8 mouse cellular contexts compared by ENCODE assay signal in the genomic region with DNA sequence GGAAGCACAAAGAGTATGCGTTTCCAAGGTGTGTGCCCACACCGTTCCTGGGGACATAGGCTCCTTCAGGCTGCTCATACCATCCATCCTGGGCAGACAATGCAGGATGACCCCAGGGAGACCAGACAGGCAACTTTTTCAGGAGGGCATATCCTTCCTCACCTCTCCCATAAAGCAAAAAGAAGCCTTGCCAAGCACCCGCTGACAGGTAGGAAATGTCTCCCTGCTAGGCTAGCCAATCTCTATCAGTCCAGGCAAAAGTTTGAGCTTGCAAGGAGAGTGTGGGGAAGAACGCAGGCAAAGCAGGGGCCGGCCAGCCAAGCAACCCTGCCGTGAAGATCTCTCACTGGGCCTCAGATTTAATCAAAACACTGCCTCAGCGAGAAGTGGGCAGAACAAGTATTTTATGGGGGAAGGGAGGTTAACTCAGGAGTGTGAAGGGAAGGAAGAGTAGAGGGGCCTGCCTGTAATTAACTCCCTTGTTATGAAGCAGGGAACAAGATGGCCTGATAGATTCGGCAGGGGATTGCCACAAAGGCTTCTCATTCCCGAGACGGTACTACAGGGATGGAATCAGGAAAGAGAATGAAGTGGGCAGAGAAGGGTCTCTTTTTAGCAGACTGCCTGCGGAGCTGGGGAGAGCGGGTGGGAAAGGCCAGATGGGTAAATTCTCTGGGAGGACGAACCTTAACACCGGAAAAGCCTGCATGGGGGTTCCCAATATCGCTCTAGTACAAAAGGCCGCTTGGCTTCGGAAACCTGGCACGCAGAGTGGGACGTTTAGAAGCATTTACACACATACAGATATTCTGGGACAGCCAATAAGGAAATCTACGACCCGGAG. TPM values are rescaled to one million over a fixed set of nuclear protein-coding genes. Genes with fewer than 3 reads are reported as not detected.
DNase-seq lines count a peak whose midpoint lies in the region; ATAC-seq and TF ChIP-seq lines count a peak whose summit lies in the region.

No protein-coding gene starts in this region.

- H3K27me3 ChIP-seq in forebrain, embryonic 14.5 days (replicated peaks; ENCODE audit: control insufficient read depth, insufficient read depth, low read length) = no peaks in the 10 kb centered on the region
- H3K27me3 ChIP-seq in kidney, embryonic 16.5 days (ENCODE audit: insufficient read depth, low read length) = no peaks in the 10 kb centered on the region
- no peaks in the 10 kb centered on the region for H3K27me3 ChIP-seq in midbrain, postnatal 0 days (ENCODE audit: insufficient read depth, low read length)

- peak overlapping the region; percentile 69; the same call in 1 of the 2 replicates for H3K27ac ChIP-seq in layer of hippocampus, adult 2 months
- H3K27ac ChIP-seq in forebrain, embryonic 14.5 days (ENCODE audit: low read depth, low read length) = peak overlapping the region; percentile 36; the same call in 1 of the 2 replicates
- peak overlapping the region; percentile 1; the same call in 1 of the 2 replicates for H3K27ac ChIP-seq in kidney, embryonic 16.5 days (ENCODE audit: low read length)
- no peak overlapping the region for H3K27ac ChIP-seq in midbrain, postnatal 0 days (ENCODE audit: low read depth, low read length)

- H3K9ac ChIP-seq in forebrain, embryonic 14.5 days (ENCODE audit: low read length) = peak overlapping the region; percentile 88
- peak overlapping the region; percentile 89 for H3K9ac ChIP-seq in kidney, embryonic 16.5 days (replicated peaks; ENCODE audit: low read length)
- H3K9ac ChIP-seq in midbrain, postnatal 0 days (replicated peaks; ENCODE audit: low read length, poor library complexity, severe bottlenecking) = peak overlapping the region; percentile 42; the same call in 1 of the 2 replicates

- whole genome bisulfite sequencing in forebrain, embryonic 14.5 days = 5% methylated on average over 21 of the region's 21 CpGs
- WGBS in kidney, embryonic 16.5 days = 5% methylated on average over 21 of the region's 21 CpGs
- 5% methylated on average over 21 of the region's 21 CpGs for WGBS in midbrain, postnatal 0 days

- no peaks in the 10 kb centered on the region for H3K9me3 ChIP-seq in forebrain, embryonic 14.5 days (replicated peaks; ENCODE audit: control insufficient read depth, low read length)
- H3K9me3 ChIP-seq in kidney, embryonic 16.5 days (ENCODE audit: low read length) = no peaks in the 10 kb centered on the region
- no peaks in the 10 kb centered on the region for H3K9me3 ChIP-seq in midbrain, postnatal 0 days (ENCODE audit: low read length)

- no peak for TF ChIP-seq CTCF in layer of hippocampus, adult 2 months (conservative IDR thresholded peaks at IDR 0.05)
- TF ChIP-seq CTCF in midbrain, postnatal 0 days (IDR thresholded peaks at IDR 0.05) = no peak

- peaks cover 41% of the 10 kb centered on the region for H3K4me1 ChIP-seq in forebrain, embryonic 14.5 days (ENCODE audit: control insufficient read depth, insufficient read depth, low read length)
- H3K4me1 ChIP-seq in kidney, embryonic 16.5 days (ENCODE audit: insufficient read depth, low read length) = peaks cover 40% of the 10 kb centered on the region
- peaks cover 10% of the 10 kb centered on the region; the same call in 1 of the 2 replicates for H3K4me1 ChIP-seq in midbrain, postnatal 0 days (ENCODE audit: insufficient read depth, low read length)

- 0 out of 2 replicates have a peak, but pooled peaks cover 3% of the 10 kb centered on the region for H3K36me3 ChIP-seq in forebrain, embryonic 14.5 days (ENCODE audit: control insufficient read depth, insufficient read depth, low read length)
- H3K36me3 ChIP-seq in kidney, embryonic 16.5 days (ENCODE audit: insufficient read depth, low read length) = peaks cover 7% of the 10 kb centered on the region
- no peaks in the 10 kb centered on the region for H3K36me3 ChIP-seq in midbrain, postnatal 0 days (ENCODE audit: insufficient read depth, low read length)

- no peak for ATAC-seq in forebrain, embryonic 14.5 days
- no peak for ATAC-seq in kidney, embryonic 16.5 days (ENCODE audit: low FRiP score, low TSS enrichment)
- no peak for ATAC-seq in midbrain, postnatal 0 days (ENCODE audit: low FRiP score)

- peak overlapping the region; percentile 69 for H3K4me3 ChIP-seq in layer of hippocampus, adult 2 months
- H3K4me3 ChIP-seq in forebrain, embryonic 14.5 days (ENCODE audit: low read depth, low read length) = peak overlapping the region; percentile 85
- peak overlapping the region; percentile 76 for H3K4me3 ChIP-seq in kidney, embryonic 16.5 days (ENCODE audit: low read length)
- peak overlapping the region; percentile 75 for H3K4me3 ChIP-seq in midbrain, postnatal 0 days (ENCODE audit: low read depth, low read length)

- peak overlapping the region; percentile 78 for H3K4me2 ChIP-seq in forebrain, embryonic 14.5 days (ENCODE audit: low read length)
- H3K4me2 ChIP-seq in kidney, embryonic 16.5 days (replicated peaks; ENCODE audit: low read depth, low read length) = peak overlapping the region; percentile 94
- H3K4me2 ChIP-seq in midbrain, postnatal 0 days (ENCODE audit: low read depth, low read length, poor library complexity, severe bottlenecking) = peak overlapping the region; percentile 89

- DNase-seq in layer of hippocampus, adult 2 months (ENCODE audit: low spot score in 2 of 2) = no peak
- no peak for DNase-seq in layer of hippocampus, adult 18-20 months (ENCODE audit: low spot score in 2 of 2)
- peak; percentile 36 for DNase-seq in forebrain, embryonic 14.5 days (ENCODE audit: low spot score)
- no peak for DNase-seq in midbrain, postnatal 0 days (ENCODE audit: low spot score)
- DNase-seq in ovary, postnatal 36 days (ENCODE audit: low spot score) = no peak
- DNase-seq in testis, postnatal 14 days (ENCODE audit: low spot score) = no peak
- DNase-seq in right cerebral cortex, postnatal 14 days = no peak

RNA-seq across cellular contexts. Expression of gene Shb, which starts 3.7 kb away (rescaled TPM):
- total RNA-seq in layer of hippocampus, adult 2 months (2021) = 10 to 100 TPM; 14.1 to 18.8 TPM
- total RNA-seq in layer of hippocampus, adult 18-20 months (2021) = 10 to 100 TPM; 13.2 to 16.5 TPM
- 14.1 and 14.5 TPM in 2 replicates for polyA plus RNA-seq in forebrain, embryonic 14.5 days (2014; fragmentation: Nextera tagmentation; extraction: Ambion mirVana)
- polyA plus RNA-seq in kidney, embryonic 16.5 days (2015; fragmentation: Nextera tagmentation; extraction: Ambion mirVana) = 2.7 and 3.1 TPM in 2 replicates
- total RNA-seq in midbrain, postnatal 0 days (2014; rRNA removed) = 18.1 and 21.9 TPM in 2 replicates
- polyA plus RNA-seq in midbrain, postnatal 0 days (2015; fragmentation: Nextera tagmentation; extraction: Ambion mirVana) = 5.2 and 5.8 TPM in 2 replicates
